Mouse (Mus musculus): ENCODE results near the gene Dgat2.

Dgat2 gene

GRCm38 (mm10) chr7:99193926-99194325 lies 11.4 kb upstream of the Dgat2 start:
- no peak for DNase-seq (ENCODE audit: low spot score in 2 of 2)

DNA sequence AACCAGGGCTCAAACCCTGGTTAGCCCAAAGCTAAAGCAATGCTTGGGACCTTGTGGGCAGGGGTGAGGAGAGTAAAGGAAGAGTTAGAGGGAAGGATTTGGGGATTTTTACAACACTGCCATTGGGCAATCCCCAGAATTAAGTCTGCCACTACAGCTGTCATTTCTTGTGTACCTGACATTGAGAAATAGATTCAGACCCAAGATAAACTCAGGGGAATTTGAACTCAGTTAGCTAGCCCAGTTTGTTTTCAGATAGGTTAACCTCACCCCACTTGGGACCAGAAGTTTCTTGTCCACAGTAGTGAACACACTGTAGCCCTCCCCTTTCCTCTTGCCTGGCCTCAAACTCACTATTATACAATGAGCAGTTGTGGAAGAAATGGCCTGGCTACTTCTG lies 8.9 kb upstream of the Dgat2 start:
- DNase-seq (ENCODE audit: low spot score in 2 of 2) = no peak

GRCm38 (mm10) chr7:99189885-99190284 lies 7.4 kb upstream of the Dgat2 start:
- DNase-seq (ENCODE audit: low spot score in 2 of 2) = no peak

- DNase-seq (ENCODE audit: low spot score in 2 of 2) = no peak
Observed at GRCm38 (mm10) chr7:99188630-99189029, 6.1 kb upstream of the Dgat2 start.

DNA sequence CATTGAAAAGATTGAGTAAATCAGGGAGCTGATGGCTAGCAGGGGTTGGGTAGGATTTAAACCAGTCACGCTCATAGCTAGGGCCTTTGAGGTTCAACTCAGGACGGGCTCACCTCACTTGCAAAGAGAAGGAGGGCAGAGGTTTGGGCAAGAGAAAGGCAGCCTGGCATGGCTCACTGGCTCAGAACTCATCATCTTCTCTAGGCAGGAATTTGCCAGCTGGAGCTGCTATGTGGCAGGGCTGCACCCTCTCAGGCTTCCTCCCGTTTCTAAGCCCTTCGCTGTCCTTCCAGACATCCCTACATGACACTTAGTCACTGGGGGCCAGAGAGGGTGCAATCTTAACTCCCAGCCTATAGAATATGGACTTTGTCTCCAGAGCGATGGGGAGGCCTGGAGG lies 4.9 kb upstream of the Dgat2 start:
- no peak for DNase-seq (ENCODE audit: low spot score in 2 of 2)

DNA sequence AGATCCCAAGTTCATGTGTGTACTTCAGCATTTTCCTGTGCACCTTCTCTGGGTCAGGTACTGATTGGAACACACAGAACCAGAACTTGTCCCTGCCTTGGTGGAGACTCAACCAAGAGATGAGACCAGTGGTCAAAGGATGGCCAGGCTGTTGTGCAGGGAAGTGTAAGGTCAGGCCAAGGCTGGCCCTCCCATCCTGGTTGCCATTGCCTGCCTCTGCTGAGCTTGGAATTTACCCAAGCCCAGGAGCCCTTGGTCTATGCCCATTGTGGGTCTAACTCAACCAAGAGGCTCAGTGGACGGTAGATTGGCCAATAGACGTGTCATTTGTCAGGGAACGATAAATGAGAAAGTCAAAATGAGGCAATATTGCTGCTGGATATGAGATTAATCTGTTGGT lies 2.9 kb upstream of the Dgat2 start:
- no peak for DNase-seq (ENCODE audit: low spot score in 2 of 2)

GRCm38 (mm10) chr7:99183751-99184150 lies 1.2 kb upstream of the Dgat2 start:
- DNase-seq (ENCODE audit: low spot score in 2 of 2) = no peak

- no peak for DNase-seq (ENCODE audit: low spot score in 2 of 2)
Observed at GRCm38 (mm10) chr7:99181619-99182431, 694 bp downstream of the Dgat2 start.

- no peak for DNase-seq (ENCODE audit: low spot score in 2 of 2)
Observed at GRCm38 (mm10) chr7:99180162-99180561, 2.4 kb downstream of the Dgat2 start.

- DNase-seq (ENCODE audit: low spot score in 2 of 2) = no peak
Observed at GRCm38 (mm10) chr7:99179271-99179670, 3.2 kb downstream of the Dgat2 start.

GRCm38 (mm10) chr7:99177386-99177785 lies 5.1 kb downstream of the Dgat2 start:
- DNase-seq (ENCODE audit: low spot score in 2 of 2) = no peak

GRCm38 (mm10) chr7:99175666-99176065 lies 6.9 kb downstream of the Dgat2 start:
- DNase-seq (ENCODE audit: low spot score in 2 of 2) = no peak

GRCm38 (mm10) chr7:99175118-99175517 lies 7.4 kb downstream of the Dgat2 start:
- no peak for DNase-seq (ENCODE audit: low spot score in 2 of 2)

DNA sequence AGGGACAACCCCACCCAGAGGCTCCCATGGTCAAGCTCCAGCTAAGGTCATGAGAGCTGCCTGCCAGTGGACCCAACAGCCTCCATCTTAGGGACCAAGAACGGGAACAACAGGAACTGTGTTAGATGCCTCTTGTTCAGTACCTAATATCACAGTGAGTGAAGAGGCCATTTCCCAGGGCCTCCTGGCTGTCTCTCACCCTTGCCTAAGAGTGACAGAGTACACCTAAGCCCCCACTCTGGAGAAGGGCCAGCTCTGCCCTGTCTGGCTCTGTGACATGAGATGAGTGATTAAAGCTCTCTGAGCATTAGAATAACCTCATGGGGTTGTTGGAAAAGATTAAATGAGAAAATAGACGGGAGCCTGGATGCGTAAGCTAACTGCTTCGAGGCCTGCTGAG lies 8.5 kb downstream of the Dgat2 start:
- no peak for DNase-seq (ENCODE audit: low spot score in 2 of 2)

DNA sequence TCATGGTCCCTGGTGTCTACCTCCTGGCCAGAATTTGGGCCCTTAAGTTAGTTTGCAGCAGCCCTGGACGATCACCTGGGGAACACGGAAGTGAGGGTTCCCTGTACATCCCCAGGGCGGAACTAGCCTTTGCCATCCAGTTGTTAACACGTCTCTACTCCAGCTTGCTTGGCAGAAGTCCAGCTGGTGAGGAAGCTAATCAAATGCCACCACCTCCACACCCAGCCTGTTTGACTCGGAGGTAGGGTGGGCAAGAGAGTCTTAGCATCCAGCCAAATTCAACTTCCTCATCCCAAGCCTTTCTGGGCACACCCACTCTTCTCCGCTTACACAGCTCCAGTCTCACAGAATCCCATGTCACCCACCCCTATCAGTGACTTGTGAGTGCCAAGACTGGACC lies 9.6 kb downstream of the Dgat2 start:
- no peak for DNase-seq (ENCODE audit: low spot score in 2 of 2)

GRCm38 (mm10) chr7:99171730-99172463 lies 10.6 kb downstream of the Dgat2 start:
- no peak for DNase-seq (ENCODE audit: low spot score in 2 of 2)

DNA sequence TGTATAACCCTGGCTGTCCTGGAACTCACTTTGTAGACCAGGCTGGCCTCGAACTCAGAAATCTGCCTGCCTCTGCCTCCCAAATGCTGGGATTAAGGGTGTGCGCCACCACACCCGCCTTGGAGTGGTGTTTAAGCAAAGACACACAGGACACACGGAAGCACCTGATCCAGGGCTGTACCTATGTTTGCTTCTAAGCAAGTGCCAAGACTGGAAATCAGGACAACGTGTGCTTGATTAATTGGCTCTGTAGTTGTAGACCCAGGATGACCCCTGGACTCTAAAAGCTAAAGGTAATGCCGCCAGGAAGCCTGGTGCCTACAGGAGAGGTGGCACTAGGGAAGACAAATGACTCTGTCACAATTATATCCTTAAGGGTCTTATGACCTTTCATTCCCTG lies 12.0 kb downstream of the Dgat2 start:
- DNase-seq (ENCODE audit: low spot score in 2 of 2) = no peak

DNA sequence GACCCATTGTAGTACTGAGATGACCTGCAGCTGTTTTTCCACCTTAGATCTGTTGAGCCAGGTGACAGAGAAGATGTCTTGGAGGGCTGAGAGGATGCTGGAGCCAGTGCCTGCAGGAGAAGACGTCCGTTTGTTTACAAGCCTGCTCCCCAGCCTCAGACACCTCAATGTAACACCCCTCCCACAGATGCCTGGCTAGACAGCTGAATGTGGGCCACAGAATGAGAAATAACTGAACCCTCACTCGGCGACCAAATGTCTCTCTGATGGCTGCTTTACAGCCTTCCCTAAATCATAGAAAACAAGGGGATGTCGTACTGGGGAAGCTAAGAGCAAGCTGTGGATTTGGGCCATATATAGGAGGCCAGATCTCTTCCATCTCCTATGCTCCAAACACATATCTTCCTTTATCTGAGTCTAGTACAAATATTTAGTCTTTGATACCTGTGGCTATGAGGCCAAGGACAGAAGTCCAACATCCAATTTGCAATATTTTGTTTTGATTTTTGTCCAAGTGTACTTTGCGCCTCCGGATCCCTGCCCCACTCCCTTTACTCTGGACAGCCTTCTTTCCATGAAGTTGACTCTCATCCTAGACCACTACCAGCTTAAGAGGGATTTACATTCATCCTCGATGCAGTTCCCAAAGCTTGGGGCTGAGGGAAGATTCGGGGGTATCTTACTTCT lies 12.7 kb downstream of the Dgat2 start:
- DNase-seq (ENCODE audit: low spot score in 2 of 2) = no peak

GRCm38 (mm10) chr7:99168756-99169155 lies 13.8 kb downstream of the Dgat2 start:
- DNase-seq (ENCODE audit: low spot score in 2 of 2) = no peak

GRCm38 (mm10) chr7:99167939-99168338 lies 14.6 kb downstream of the Dgat2 start:
- no peak for DNase-seq (ENCODE audit: low spot score in 2 of 2)

DNA sequence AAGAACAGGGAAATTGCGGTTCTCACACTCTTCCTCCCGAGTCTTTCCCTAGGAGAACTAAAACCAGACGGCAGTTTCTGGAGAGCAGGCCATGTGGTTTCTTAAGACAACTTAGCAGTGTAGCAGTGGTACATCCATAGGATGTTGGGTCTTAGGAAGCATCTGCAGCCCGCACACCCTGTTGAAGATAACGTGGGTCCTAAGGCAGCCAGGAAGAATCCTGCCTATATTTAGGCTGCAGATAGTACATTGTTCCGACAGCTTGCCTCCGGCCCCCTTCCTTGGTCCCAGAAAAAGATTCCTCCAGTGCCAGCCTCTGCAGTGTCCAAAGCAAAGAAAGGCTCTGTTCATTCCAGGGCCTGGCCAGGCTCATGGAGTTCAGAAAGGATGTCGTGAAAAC lies 16.4 kb downstream of the Dgat2 start:
- no peak for DNase-seq (ENCODE audit: low spot score in 2 of 2)

GRCm38 (mm10) chr7:99164873-99165410 lies 17.6 kb downstream of the Dgat2 start:
- DNase-seq (ENCODE audit: low spot score in 2 of 2) = no peak
